Mouse (Mus musculus) heart, embryonic 12.5 days (tissue): ENCODE results near the gene Becn1. TPM values are rescaled to one million over a fixed set of nuclear protein-coding genes. Genes with fewer than 3 reads are reported as not detected.

ENCODE experiments used
- ATAC-seq: fragments of 200-750 bp; cut with Nextera tagmentation; 2 replicates; pipeline ENCODE4 v1.8.0; 2017; ENCODE audit warnings: moderate TSS enrichment, moderate library complexity; ENCODE audit not compliant: insufficient number of reproducible peaks, low FRiP score
- H3K27ac ChIP-seq: fragments of 300-500 bp; sonication (generic); 2 replicates; pipeline ENCODE4 v1.5.1; 2016; ENCODE audit warnings: mild to moderate bottlenecking, moderate library complexity; ENCODE audit not compliant: poor library complexity, severe bottlenecking
- H3K27me3 ChIP-seq: fragments of 300-500 bp; sonication (generic); replicated peaks from 2 replicates; pipeline ENCODE4 v1.6.1; 2016; ENCODE audit warnings: mild to moderate bottlenecking, moderate library complexity
- H3K36me3 ChIP-seq: fragments of 300-500 bp; sonication (generic); 2 replicates; pipeline ENCODE4 v1.6.1; 2016; ENCODE audit warnings: mild to moderate bottlenecking, moderate library complexity
- H3K4me1 ChIP-seq: fragments of 300-500 bp; sonication (generic); replicated peaks from 2 replicates; pipeline ENCODE4 v1.6.1; 2016; ENCODE audit warnings: mild to moderate bottlenecking
- H3K4me2 ChIP-seq: fragments of 300-500 bp; sonication (generic); 2 replicates; pipeline ENCODE4 v1.6.1; 2016; ENCODE audit warnings: mild to moderate bottlenecking, moderate library complexity
- H3K4me3 ChIP-seq: fragments of 300-500 bp; sonication (generic); 2 replicates; pipeline ENCODE4 v1.5.1; 2016; ENCODE audit warnings: mild to moderate bottlenecking
- H3K9ac ChIP-seq: fragments of 300-500 bp; sonication (generic); 2 replicates; pipeline ENCODE4 v1.6.1; 2016; ENCODE audit warnings: mild to moderate bottlenecking, moderate library complexity
- H3K9me3 ChIP-seq: fragments of 300-500 bp; sonication (generic); replicated peaks from 2 replicates; pipeline ENCODE4 v1.6.1; 2016; ENCODE audit warnings: mild to moderate bottlenecking, moderate library complexity
- WGBS: fragments of 180-500 bp; shearing (Covaris S2); methylation state at CpG from one replicate; pipeline ENCODE4 v1.1.7; 2016; 5-methylcytosine and 5-hydroxymethylcytosine counted together
- polyA plus RNA-seq: library from polyadenylated mRNA; unstranded; fragments of >200 nt; fragmentation: Nextera tagmentation; extraction: Ambion mirVana; gene quantifications from 2 replicates; pipeline ENCODE4 v1.2.1, GENCODE M21; 2016

The Becn1 gene
- 141 TPM in 2 replicates for polyA plus RNA-seq

GRCm38 (mm10) chr11:101302004-101302798 is at the start of gene Becn1:
TSS of gene Becn1 (minus strand) at chr11:101302286.
- peak within 1 kb of the TSS; percentile 34; the same call in 1 of the 2 replicates for H3K27ac ChIP-seq
- peak; percentile 93 for ATAC-seq
- no peaks in the 10 kb centered on the region for H3K27me3 ChIP-seq
- peak within 1 kb of the TSS; percentile 93 for H3K9ac ChIP-seq
- peak within 1 kb of the TSS; percentile 96 for H3K4me3 ChIP-seq
- peaks cover 24% of the 10 kb centered on the region for H3K36me3 ChIP-seq
- no peaks in the 10 kb centered on the region for H3K9me3 ChIP-seq
- 6% methylated on average over 39 of the region's 39 CpGs for whole genome bisulfite sequencing
- H3K4me1 ChIP-seq, result peaks cover 18% of the 10 kb centered on the region
- H3K4me2 ChIP-seq, result peak within 1 kb of the TSS; percentile 99

GRCm38 (mm10) chr11:101351721-101352111 is 49.6 kb upstream of the Becn1 start:
- no peak overlapping the region for H3K4me2 ChIP-seq
- H3K4me3 ChIP-seq, result no peak overlapping the region
- 67% methylated on average over 3 of the region's 3 CpGs for whole genome bisulfite sequencing
- no peaks in the 10 kb centered on the region for H3K4me1 ChIP-seq
- no peaks in the 10 kb centered on the region for H3K27me3 ChIP-seq
- H3K36me3 ChIP-seq, result no peaks in the 10 kb centered on the region
- peaks cover 7% of the 10 kb centered on the region; the same call in 1 of the 2 replicates for H3K9me3 ChIP-seq
- ATAC-seq, result no peak
- H3K27ac ChIP-seq, result no peak overlapping the region
- H3K9ac ChIP-seq, result no peak overlapping the region

GRCm38 (mm10) chr11:101351100-101351720 is 49.1 kb upstream of the Becn1 start:
- ATAC-seq, result no peak
- Histone ChIP-seq H3K27me3 (no peaks in the 10 kb centered on the region), H3K27ac (no peak overlapping the region), H3K4me3 (no peak overlapping the region), H3K4me2 (no peak overlapping the region), H3K36me3 (no peaks in the 10 kb centered on the region), H3K4me1 (no peaks in the 10 kb centered on the region), H3K9me3 (peaks cover 7% of the 10 kb centered on the region; the same call in 1 of the 2 replicates), H3K9ac (no peak overlapping the region)
- 51% methylated on average over 11 of the region's 11 CpGs for WGBS

- Histone ChIP-seq H3K9ac (no peak overlapping the region), H3K27ac (no peak overlapping the region), H3K4me3 (no peak overlapping the region), H3K36me3 (no peaks in the 10 kb centered on the region), H3K4me1 (no peaks in the 10 kb centered on the region), H3K9me3 (peaks cover 7% of the 10 kb centered on the region; the same call in 1 of the 2 replicates), H3K4me2 (no peak overlapping the region), H3K27me3 (no peaks in the 10 kb centered on the region)
- 46% methylated on average over 3 of the region's 3 CpGs for WGBS
- no peak for ATAC-seq
Observed at GRCm38 (mm10) chr11:101349216-101349615, 47.1 kb upstream of the Becn1 start.

GRCm38 (mm10) chr11:101348774-101349173 is 46.7 kb upstream of the Becn1 start:
- Histone ChIP-seq H3K4me3 (no peak overlapping the region), H3K9ac (no peak overlapping the region), H3K4me2 (no peak overlapping the region), H3K4me1 (no peaks in the 10 kb centered on the region), H3K9me3 (peaks cover 7% of the 10 kb centered on the region; the same call in 1 of the 2 replicates), H3K36me3 (no peaks in the 10 kb centered on the region), H3K27ac (no peak overlapping the region), H3K27me3 (no peaks in the 10 kb centered on the region)
- WGBS, result 55% methylated on average over 7 of the region's 7 CpGs
- no peak for ATAC-seq

GRCm38 (mm10) chr11:101347083-101347775 is 45.1 kb upstream of the Becn1 start:
- H3K9ac ChIP-seq, result no peak overlapping the region
- H3K4me3 ChIP-seq, result no peak overlapping the region
- WGBS, result 66% methylated on average over 10 of the region's 10 CpGs
- no peaks in the 10 kb centered on the region for H3K36me3 ChIP-seq
- peaks cover 7% of the 10 kb centered on the region; the same call in 1 of the 2 replicates for H3K9me3 ChIP-seq
- H3K27ac ChIP-seq, result no peak overlapping the region
- H3K27me3 ChIP-seq, result no peaks in the 10 kb centered on the region
- H3K4me1 ChIP-seq, result no peaks in the 10 kb centered on the region
- ATAC-seq, result no peak
- H3K4me2 ChIP-seq, result no peak overlapping the region

GRCm38 (mm10) chr11:101338123-101338760 is 36.2 kb upstream of the Becn1 start:
- ATAC-seq, result peak; percentile 77
- Histone ChIP-seq H3K4me2 (peak overlapping the region; percentile 76), H3K27me3 (no peaks in the 10 kb centered on the region), H3K27ac (peak overlapping the region; percentile 73), H3K4me3 (peak overlapping the region; percentile 40), H3K4me1 (peaks cover 21% of the 10 kb centered on the region), H3K36me3 (no peaks in the 10 kb centered on the region), H3K9ac (peak overlapping the region; percentile 46; the same call in 1 of the 2 replicates), H3K9me3 (no peaks in the 10 kb centered on the region)
- 4% methylated on average over 9 of the region's 9 CpGs for WGBS

GRCm38 (mm10) chr11:101335685-101336084 is 33.6 kb upstream of the Becn1 start:
- Histone ChIP-seq H3K9ac (no peak overlapping the region), H3K9me3 (no peaks in the 10 kb centered on the region), H3K4me2 (no peak overlapping the region), H3K4me1 (peaks cover 21% of the 10 kb centered on the region), H3K36me3 (no peaks in the 10 kb centered on the region), H3K27ac (no peak overlapping the region), H3K27me3 (no peaks in the 10 kb centered on the region), H3K4me3 (no peak overlapping the region)
- WGBS, result 76% methylated on average over 9 of the region's 9 CpGs
- ATAC-seq, result no peak

- Histone ChIP-seq H3K9ac (no peak overlapping the region), H3K4me3 (no peak overlapping the region)
- 12% methylated on average over 6 of the region's 6 CpGs for WGBS
Observed at GRCm38 (mm10) chr11:101334516-101334915, 32.4 kb upstream of the Becn1 start.

GRCm38 (mm10) chr11:101334023-101334422 is 31.9 kb upstream of the Becn1 start:
- Histone ChIP-seq H3K9me3 (no peaks in the 10 kb centered on the region), H3K27ac (no peak overlapping the region), H3K4me3 (no peak overlapping the region), H3K4me1 (peaks cover 24% of the 10 kb centered on the region), H3K9ac (no peak overlapping the region), H3K27me3 (no peaks in the 10 kb centered on the region), H3K4me2 (no peak overlapping the region), H3K36me3 (no peaks in the 10 kb centered on the region)
- ATAC-seq, result no peak
- WGBS, result 38% methylated on average over 10 of the region's 10 CpGs

More at GRCm38 (mm10) chr11:101334516-101334915, 32.4 kb upstream of the Becn1 start:
- Histone ChIP-seq H3K27me3 (no peaks in the 10 kb centered on the region), H3K27ac (no peak overlapping the region), H3K9me3 (no peaks in the 10 kb centered on the region), H3K4me2 (no peak overlapping the region), H3K4me1 (peaks cover 21% of the 10 kb centered on the region), H3K36me3 (no peaks in the 10 kb centered on the region)
- no peak for ATAC-seq
